In genomic region chr11:11546903-11547511, GRCm38 (mm10) we compare ENCODE assay signal across 19 mouse cellular contexts.
DNase-seq lines count a peak whose midpoint lies in the region; ATAC-seq and TF ChIP-seq lines count a peak whose summit lies in the region.
"Had no signal": no experiment of that assay in that cellular context is flagged by ENCODE, and none has a peak within 500 bp of the region (broad histone marks: within the 10 kb centered on the region; RNA-seq: fewer than 3 reads in every experiment).

No protein-coding gene starts in this region.

- no peak overlapping the region for H3K27ac ChIP-seq in CH12.LX (ENCODE audit: insufficient read depth, low read depth)
- no peak overlapping the region for H3K27ac ChIP-seq in left cerebral cortex, adult 2 months
- H3K27ac ChIP-seq: embryonic facial prominence, embryonic 12.5 days; forebrain, embryonic 15.5 days; heart, adult 2 months; hindbrain, postnatal 0 days had no signal

- no peaks in the 10 kb centered on the region for H3K27me3 ChIP-seq in CH12.LX (replicated peaks)
- H3K27me3 ChIP-seq: embryonic facial prominence, embryonic 12.5 days; forebrain, embryonic 15.5 days had no signal

- ATAC-seq in granulocyte monocyte progenitor cell, adult 5-6 weeks (replicated peaks; ENCODE audit: poor library complexity, severe bottlenecking): peak; percentile 75
- ATAC-seq in megakaryocyte, adult 5-6 weeks (ENCODE audit: poor library complexity, severe bottlenecking): peak; percentile 82
- ATAC-seq: forebrain, embryonic 15.5 days; hindbrain, postnatal 0 days; intestine, embryonic 16.5 days had no signal

- no peak for TF ChIP-seq RAD21 in CH12.LX (IDR thresholded peaks at IDR 0.05; ENCODE audit: low read depth, low read length)

- DNase-seq in CD4-positive helper T cell, adult 2 months (ENCODE audit: low read depth, low spot score): peak; percentile 44
- DNase-seq in CH12.LX (ENCODE audit: extremely low read depth): no peak
- no peak for DNase-seq in lung, postnatal 10 days
- DNase-seq in layer of hippocampus, postnatal 10 days (ENCODE audit: low spot score in 2 of 2): no peak
- DNase-seq in left cerebral cortex, adult 2 months (ENCODE audit: extremely low spot score in 1 of 2, low spot score in 2 of 2): no peak
- DNase-seq in ovary, adult 18-20 months (ENCODE audit: low spot score): no peak
- DNase-seq: adrenal gland, postnatal 25 days; B cell, adult 2 months; cerebellum, adult 8-10 months; cerebellum, postnatal 14 days; gastrocnemius, postnatal 36 days; heart, adult 2 months had no signal

- TF ChIP-seq EP300 in CH12.LX (IDR thresholded peaks at IDR 0.05; ENCODE audit: low read length): peak; percentile 68

- dilution Hi-C loops in CH12.LX (cut with MboI; ENCODE audit: extremely low pct_ligation_motif_present, extremely low pct_unique_long_range_greater_than_20kb, low sequenced_read_pairs): no loop called here

- H3K4me3 ChIP-seq in CH12.LX (replicated peaks in 1 of 3; ENCODE audit: low read depth in 2 of 3, low read length in 2 of 3, poor library complexity in 1 of 3): no peak overlapping the region
- no peak overlapping the region for H3K4me3 ChIP-seq in left cerebral cortex, adult 2 months
- H3K4me3 ChIP-seq: embryonic facial prominence, embryonic 12.5 days; forebrain, embryonic 15.5 days; heart, adult 2 months had no signal

- peaks cover 26 to 47% of the 10 kb centered on the region in 2 experiments for H3K4me1 ChIP-seq in CH12.LX (ENCODE audit: control insufficient read depth in 1 of 2, insufficient read depth in 2 of 2)
- H3K4me1 ChIP-seq: embryonic facial prominence, embryonic 12.5 days; forebrain, embryonic 15.5 days had no signal

- intact Hi-C loops in left cerebral cortex, adult 2 months (cut with DNase I): no loop called here

- no peak for TF ChIP-seq CTCF in CH12.LX (conservative IDR thresholded peaks at IDR 0.05 in 1 of 2, IDR thresholded peaks at IDR 0.05 in 1 of 2; ENCODE audit: low read depth in 2 of 2, low read length in 2 of 2)
- no peak for TF ChIP-seq CTCF in left cerebral cortex, adult 2 months (IDR thresholded peaks at IDR 0.05)

- H3K9me3 ChIP-seq in CH12.LX (replicated peaks; ENCODE audit: low read length): no peaks in the 10 kb centered on the region
- H3K9me3 ChIP-seq: embryonic facial prominence, embryonic 12.5 days; forebrain, embryonic 15.5 days had no signal

- H3K36me3 ChIP-seq in CH12.LX (replicated peaks in 1 of 2; ENCODE audit: control insufficient read depth in 1 of 2, insufficient read depth in 1 of 2, low read length in 1 of 2): no peaks in the 10 kb centered on the region
- H3K36me3 ChIP-seq: embryonic facial prominence, embryonic 12.5 days; forebrain, embryonic 15.5 days had no signal

- in situ Hi-C loops in CH12.LX (cut with MboI; ENCODE audit: low pct_ligation_motif_present, low pct_unique_long_range_greater_than_20kb, low sequenced_read_pairs): loop anchor here (5.0 to 10.0 kb wide), 2 partner anchors 40 to 398 kb away; no protein-coding TSS in a partner anchor

- TF ChIP-seq POLR2A in CH12.LX (IDR thresholded peaks at IDR 0.05; ENCODE audit: low read depth, low read length): no peak

- H3K4me2 ChIP-seq in CH12.LX (ENCODE audit: insufficient read depth, low read depth, poor library complexity, severe bottlenecking): peak overlapping the region; percentile 33
- H3K4me2 ChIP-seq: embryonic facial prominence, embryonic 12.5 days; forebrain, embryonic 15.5 days; heart, embryonic 11.5 days had no signal

- no peaks in the 10 kb centered on the region for H3K79me2 ChIP-seq in CH12.LX (replicated peaks; ENCODE audit: control insufficient read depth, extremely low read depth, insufficient read depth, poor library complexity, severe bottlenecking)

- peak overlapping the region; percentile 18; the same call in 1 of the 2 replicates for H3K9ac ChIP-seq in CH12.LX (ENCODE audit: insufficient read depth, low read depth)
- H3K9ac ChIP-seq: embryonic facial prominence, embryonic 12.5 days; forebrain, embryonic 15.5 days had no signal

TF ChIP-seq in CH12.LX, 34 proteins besides CTCF, POLR2A, EP300 and RAD21:
- no peak for TF ChIP-seq BHLHE40 (IDR thresholded peaks at IDR 0.05; ENCODE audit: low read depth, low read length)
- peak; percentile 22; the same call in 1 of the 2 replicates for TF ChIP-seq TCF12 (IDR thresholded peaks at IDR 0.05; ENCODE audit: low read depth, low read length)
- TF ChIP-seq USF2 (conservative IDR thresholded peaks at IDR 0.05; ENCODE audit: low read depth, low read length): no peak
- no peak for TF ChIP-seq CHD1 (IDR thresholded peaks at IDR 0.05; ENCODE audit: low read depth, low read length)
- TF ChIP-seq USF1 (IDR thresholded peaks at IDR 0.05; ENCODE audit: low read depth, low read length): no peak
- TF ChIP-seq SIN3A (IDR thresholded peaks at IDR 0.05; ENCODE audit: low read length): 0 out of 2 replicates have a peak, but pooled peaks have one; percentile 41
- TF ChIP-seq POLR2AphosphoS2 (IDR thresholded peaks at IDR 0.05; ENCODE audit: low read depth, low read length): no peak
- TF ChIP-seq NELFE (IDR thresholded peaks at IDR 0.05; ENCODE audit: low read depth, low read length): peak; percentile 35; the same call in 1 of the 2 replicates
- TF ChIP-seq MXI1 (IDR thresholded peaks at IDR 0.05; ENCODE audit: low read depth, low read length): no peak
- no peak for TF ChIP-seq KAT2A (IDR thresholded peaks at IDR 0.05; ENCODE audit: insufficient replicate concordance, low read length)
- peak; percentile 39; the same call in 1 of the 2 replicates for TF ChIP-seq MEF2A (IDR thresholded peaks at IDR 0.05; ENCODE audit: borderline replicate concordance, low read depth, low read length)
- no peak for TF ChIP-seq GABPA (IDR thresholded peaks at IDR 0.05; ENCODE audit: insufficient replicate concordance, low read depth, low read length)
- no peak; the same call in 1 of the 2 replicates for TF ChIP-seq IRF4 (IDR thresholded peaks at IDR 0.05; ENCODE audit: low read depth, low read length)
- TF ChIP-seq TBP (conservative IDR thresholded peaks at IDR 0.05; ENCODE audit: low read depth, low read length): no peak
- peak; percentile 12; the same call in 1 of the 2 replicates for TF ChIP-seq JUND (conservative IDR thresholded peaks at IDR 0.05; ENCODE audit: low read depth, low read length)
- no peak for TF ChIP-seq ZC3H11A (IDR thresholded peaks at IDR 0.05; ENCODE audit: low read depth, low read length)
- no peak for TF ChIP-seq E2F4 (IDR thresholded peaks at IDR 0.05; ENCODE audit: insufficient replicate concordance, low read depth, low read length)
- peak; percentile 2; the same call in 1 of the 2 replicates for TF ChIP-seq MAX (IDR thresholded peaks at IDR 0.05; ENCODE audit: low read length)
- peak; percentile 75 for TF ChIP-seq RCOR1 (conservative IDR thresholded peaks at IDR 0.05; ENCODE audit: low read depth, low read length)
- TF ChIP-seq ZNF384 (IDR thresholded peaks at IDR 0.05; ENCODE audit: low read depth, low read length): peak; percentile 95
- no peak for TF ChIP-seq ZKSCAN1 (IDR thresholded peaks at IDR 0.05; ENCODE audit: borderline replicate concordance, low read depth, low read length)
- TF ChIP-seq MAZ (IDR thresholded peaks at IDR 0.05; ENCODE audit: low read depth, low read length): no peak
- TF ChIP-seq NRF1 (IDR thresholded peaks at IDR 0.05; ENCODE audit: low read depth, low read length): no peak
- peak; percentile 16; the same call in 1 of the 2 replicates for TF ChIP-seq ETS1 (conservative IDR thresholded peaks at IDR 0.05; ENCODE audit: low read depth, low read length)
- TF ChIP-seq MAFK (IDR thresholded peaks at IDR 0.05; ENCODE audit: insufficient replicate concordance, low read length): no peak
- no peak for TF ChIP-seq SMC3 (IDR thresholded peaks at IDR 0.05; ENCODE audit: low read depth, low read length)
- TF ChIP-seq CHD2 (IDR thresholded peaks at IDR 0.05; ENCODE audit: low read length): peak; percentile 29; the same call in 1 of the 2 replicates
- no peak for TF ChIP-seq HCFC1 (IDR thresholded peaks at IDR 0.05; ENCODE audit: low read depth, low read length)
- TF ChIP-seq PAX5 (IDR thresholded peaks at IDR 0.05; ENCODE audit: low read length): no peak
- TF ChIP-seq ZMIZ1 (IDR thresholded peaks at IDR 0.05; ENCODE audit: low read depth, low read length): no peak
- TF ChIP-seq UBTF (IDR thresholded peaks at IDR 0.05; ENCODE audit: low read depth, low read length): no peak
- TF ChIP-seq ELF1 (IDR thresholded peaks at IDR 0.05; ENCODE audit: low read depth, low read length): no peak
- TF ChIP-seq MYC (IDR thresholded peaks at IDR 0.05; ENCODE audit: low read depth, low read length): no peak
- TF ChIP-seq JUN (IDR thresholded peaks at IDR 0.05; ENCODE audit: insufficient read depth, low read depth, low read length): no peak
